Mouse (Mus musculus) heart, postnatal 36 days (tissue): ENCODE measurements around the gene Fastk. TPM values are rescaled to one million over a fixed set of nuclear protein-coding genes. Genes with fewer than 3 reads are reported as not detected.

Experiments used
- DNase-seq, 2 experiments: peaks; one replicate each; pipeline ENCODE4 v3.0.0; 2021 to 2022
- intact Hi-C: fragments of 180-260 bp; cut with DNase I; formaldehyde crosslinking; loops from one replicate; pipeline ENCODE4 v1.15.1; 2025
- total RNA-seq, 2 experiments: library from RNA; stranded (reverse); gene quantifications; 2 replicates each; pipeline ENCODE4 v1.2.3; 2021

The Fastk gene
- 100 to 1,000 TPM; 288 to 310 TPM for total RNA-seq

DNA sequence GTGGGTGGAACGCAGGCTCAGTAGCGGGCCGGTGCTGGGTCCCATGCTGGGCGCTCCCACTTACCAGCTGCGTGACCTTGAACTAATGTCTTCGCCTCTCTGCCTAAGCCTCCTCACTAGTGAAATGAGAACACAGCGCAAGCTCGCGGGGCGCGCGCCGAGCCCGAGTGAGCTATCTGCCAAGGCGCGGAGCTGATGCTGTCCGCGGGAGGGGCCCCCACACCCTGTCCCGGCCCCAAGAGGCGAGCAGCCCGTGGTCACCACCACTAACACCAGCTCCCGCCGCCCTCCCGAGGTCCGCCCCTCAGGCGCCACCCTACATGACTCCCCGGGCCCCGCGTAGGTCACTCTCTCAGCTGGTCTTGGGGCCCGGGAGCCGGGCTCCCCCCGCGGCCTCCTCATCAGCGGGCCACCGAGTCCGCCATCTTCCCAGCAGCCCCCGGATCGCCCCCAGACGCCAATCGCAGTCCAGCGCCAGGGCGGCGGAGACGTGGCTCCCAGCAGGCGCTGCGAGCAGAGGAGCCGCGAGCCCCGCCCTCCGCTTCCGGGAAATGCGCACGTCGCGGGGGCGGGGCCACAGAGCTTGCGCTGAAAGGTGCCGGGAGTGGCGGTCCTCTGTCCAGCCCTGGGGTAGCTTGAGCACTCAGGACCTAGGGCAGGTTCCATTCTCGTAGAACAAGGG is at the start of gene Fastk:
Gene Fastk (minus strand): TSS at position 542 of the 682 bp plus-strand sequence.
- intact Hi-C loops = no loop called here
- DNase-seq = peak; percentile 95

DNA sequence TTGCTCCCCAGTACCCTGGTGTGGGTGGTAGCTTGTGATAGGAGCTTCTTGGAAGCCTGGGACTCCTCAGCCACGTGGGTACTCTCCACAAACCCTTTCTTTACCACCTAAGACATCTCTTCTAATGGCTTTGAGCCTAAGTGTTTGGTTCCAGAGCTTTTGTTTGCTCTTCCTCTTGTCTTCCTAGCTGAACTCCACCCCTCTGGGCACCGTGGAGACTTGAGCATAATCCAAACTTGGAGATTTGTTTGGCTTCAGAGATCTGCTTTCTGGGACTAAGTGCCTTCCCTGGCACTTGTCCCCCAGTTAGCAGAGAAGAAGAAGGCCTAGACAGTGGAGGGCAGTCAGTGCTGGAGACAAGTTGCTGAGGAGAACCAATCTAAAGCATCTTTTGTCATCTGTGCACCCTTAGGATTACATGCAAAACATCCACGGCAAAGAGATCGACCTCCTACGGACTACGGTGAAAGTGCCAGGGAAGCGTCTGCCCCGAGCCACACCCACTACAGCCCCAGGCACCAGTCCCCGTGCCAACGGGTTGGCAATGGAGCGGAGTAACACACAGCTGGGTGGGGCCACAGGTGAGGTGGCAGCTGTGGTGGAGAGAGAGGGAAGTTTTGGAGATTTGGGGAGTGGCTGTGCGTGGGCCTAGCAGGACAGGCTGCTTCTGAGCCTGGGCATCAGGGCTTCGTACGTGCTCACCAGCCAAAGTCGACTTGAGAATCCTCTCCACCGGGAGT is 47.6 kb upstream of the Fastk start:
- intact Hi-C loops = no loop called here
- no peak for DNase-seq

DNA sequence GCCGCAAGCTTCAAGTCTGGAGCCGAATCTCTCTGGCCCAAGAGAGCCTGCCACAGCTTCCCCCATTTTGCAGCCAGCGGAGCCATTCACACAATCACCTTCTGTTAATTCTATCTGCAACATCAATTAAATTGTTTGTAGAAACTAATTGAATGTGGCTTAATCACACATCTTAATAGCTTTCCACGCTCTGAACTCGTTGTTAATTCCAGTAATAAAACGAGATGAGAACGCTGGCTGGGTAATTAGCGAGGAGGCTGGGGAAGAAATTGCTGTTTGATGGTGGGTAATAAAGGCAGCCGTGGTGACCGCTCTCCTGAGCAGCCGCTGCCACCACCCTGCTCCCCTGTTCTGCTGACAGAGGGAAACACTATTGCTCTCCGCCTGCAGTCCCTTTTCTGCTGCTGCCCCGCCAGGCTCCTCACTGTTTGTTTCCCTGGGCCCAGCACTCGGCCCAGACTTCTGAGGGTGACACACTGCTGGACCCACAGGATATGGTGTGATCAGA is 45.4 kb upstream of the Fastk start:
- no peak for DNase-seq

DNA sequence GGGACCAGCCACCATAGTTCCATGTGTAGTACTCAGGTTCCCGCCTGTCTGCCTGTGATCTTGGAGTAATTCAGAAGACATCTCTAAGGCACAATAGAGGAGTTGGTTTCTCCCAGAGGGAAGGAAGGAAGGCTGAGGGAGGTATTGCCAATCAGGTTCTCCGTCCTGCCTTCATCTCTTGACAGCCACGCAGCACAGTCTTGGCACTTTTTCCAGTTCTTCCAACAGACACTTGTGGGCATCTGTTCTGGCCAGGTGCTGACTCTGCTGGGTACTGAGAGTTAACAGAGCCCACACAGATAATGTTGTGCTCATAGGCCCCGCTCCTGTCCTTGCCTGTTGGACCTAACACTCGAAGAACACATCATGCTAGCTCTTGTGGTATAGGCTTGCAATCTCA is 41.7 kb upstream of the Fastk start:
- intact Hi-C loops = no loop called here

More for the DNA sequence above, 45.4 kb upstream of the Fastk start:
- intact Hi-C loops = no loop called here

DNA sequence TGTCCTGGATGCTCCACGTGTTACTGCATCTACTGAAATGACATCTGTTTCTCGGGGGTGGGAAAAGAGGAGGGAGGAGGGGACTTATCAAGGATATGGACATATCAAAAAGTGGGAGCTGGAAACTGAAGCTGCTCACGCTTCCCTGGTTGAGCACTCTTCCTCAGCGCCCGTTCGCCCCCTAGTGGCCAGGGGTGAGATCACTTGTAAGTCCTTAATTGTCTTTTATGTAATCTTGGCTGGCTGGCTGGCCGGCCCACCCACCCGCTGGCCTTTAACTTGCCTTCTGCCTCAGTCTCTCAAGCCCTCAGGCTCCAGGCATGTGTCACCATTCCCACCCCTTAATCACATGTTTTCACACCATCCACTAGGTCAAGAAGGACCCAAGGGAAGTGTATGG is 41.0 kb upstream of the Fastk start:
- peak; percentile 88 to 91 for DNase-seq
- intact Hi-C loops = no loop called here

More for the DNA sequence above, 41.7 kb upstream of the Fastk start:
- DNase-seq = no peak

DNA sequence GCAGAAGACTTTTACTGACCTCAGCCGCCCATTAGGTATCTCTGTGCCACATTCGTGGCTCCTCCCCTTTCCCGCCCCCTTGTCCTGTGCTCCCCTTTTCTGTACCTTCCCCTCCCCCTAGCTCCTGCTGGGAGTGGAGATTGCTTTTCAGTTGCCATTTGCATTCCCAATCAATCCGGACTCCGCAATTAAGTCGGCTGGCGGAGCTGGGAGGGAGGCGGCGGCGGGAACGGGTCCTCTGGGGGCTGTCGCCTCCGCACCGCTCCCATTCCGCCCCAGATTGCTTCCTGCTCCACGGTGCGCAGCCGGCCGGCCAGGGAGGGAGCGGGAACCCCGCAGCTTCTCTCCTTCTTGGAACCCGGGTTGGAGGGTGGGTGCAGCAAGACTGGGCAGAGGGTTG is 39.9 kb upstream of the Fastk start:
- DNase-seq = no peak
- intact Hi-C loops = no loop called here

DNA sequence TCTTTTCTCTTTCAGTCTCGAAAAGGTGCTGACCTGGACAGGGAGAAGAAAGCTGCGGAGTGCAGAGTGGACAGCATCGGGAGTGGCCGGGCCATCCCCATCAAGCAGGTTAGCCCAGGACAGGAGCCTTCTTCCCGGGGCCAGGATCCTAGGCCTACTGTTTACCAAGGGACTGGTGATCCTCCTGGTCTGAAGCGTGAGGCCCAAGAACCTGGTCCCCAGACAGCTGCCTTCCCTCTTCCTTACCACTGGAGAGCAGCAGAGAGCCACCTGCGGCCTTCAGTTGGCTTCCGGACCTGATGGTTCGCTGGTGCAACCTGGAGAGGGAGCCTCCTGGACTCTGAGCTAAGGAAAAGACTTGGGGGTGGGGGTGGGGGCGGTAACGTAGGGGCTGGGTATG is 38.2 kb upstream of the Fastk start:
- intact Hi-C loops = no loop called here
- peak; percentile 43 to 44 for DNase-seq

DNA sequence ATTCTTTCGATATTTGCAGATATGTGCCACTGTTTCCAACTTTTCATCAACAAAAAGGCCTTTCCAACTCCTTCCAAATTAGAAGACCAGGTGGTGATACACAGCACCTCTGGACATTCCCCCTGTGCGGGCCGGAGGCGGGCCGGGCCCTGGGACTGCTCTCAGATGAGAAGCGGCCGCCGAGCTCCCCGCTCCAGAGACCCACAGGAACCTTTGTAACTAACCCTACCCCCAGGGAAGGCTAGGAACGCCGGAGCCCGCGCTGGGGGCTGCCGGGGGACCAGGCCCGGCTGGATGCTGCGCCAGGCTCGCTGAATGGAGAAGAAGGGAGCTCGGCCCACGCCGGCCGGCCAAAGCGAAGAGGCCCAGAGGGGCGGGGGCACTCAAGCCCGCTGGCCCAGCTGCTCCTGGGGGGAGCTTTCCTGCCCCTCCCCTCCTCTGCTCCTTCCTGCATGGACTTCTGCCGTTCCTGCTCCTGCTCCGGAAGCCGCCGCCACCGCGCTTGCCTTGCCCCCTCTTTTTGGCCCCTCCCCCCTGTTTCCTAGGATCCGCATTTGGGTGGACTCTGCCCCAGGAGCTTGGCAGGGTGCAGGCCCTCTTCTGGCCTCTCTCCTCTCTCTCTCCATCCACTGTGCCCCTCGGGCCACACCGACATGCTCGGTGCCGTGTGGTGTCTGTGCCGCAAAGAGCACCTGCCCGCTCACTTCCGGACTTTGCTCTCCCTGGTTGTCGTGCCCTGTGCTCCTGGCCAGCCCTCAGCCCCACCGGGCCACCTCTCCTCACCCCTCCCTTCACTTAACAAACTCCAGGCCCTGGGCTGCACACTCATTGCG is 37.4 kb upstream of the Fastk start:
- no peak for DNase-seq
- intact Hi-C loops = no loop called here

DNA sequence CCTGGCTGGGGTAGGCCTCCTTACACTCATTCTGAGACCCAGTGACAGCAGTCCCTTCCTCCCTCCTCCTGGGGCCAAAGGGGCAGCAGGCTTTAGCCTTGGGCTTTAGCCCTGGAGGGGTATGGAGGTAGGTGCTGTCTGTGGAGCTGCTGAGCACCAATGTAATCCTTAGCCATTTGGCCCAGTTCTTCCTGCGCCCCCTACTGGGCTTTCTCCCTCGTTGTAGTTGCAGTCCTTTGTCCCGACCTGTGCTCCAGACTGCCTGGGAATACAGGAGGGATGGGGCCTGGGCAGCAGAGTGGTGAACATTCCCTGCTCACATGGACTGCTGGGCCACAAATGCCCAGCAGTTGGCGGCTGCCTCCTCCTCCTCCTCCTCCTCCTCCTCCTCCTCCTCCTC is 36.6 kb upstream of the Fastk start:
- DNase-seq = peak; percentile 45 to 65
- intact Hi-C loops = no loop called here

DNA sequence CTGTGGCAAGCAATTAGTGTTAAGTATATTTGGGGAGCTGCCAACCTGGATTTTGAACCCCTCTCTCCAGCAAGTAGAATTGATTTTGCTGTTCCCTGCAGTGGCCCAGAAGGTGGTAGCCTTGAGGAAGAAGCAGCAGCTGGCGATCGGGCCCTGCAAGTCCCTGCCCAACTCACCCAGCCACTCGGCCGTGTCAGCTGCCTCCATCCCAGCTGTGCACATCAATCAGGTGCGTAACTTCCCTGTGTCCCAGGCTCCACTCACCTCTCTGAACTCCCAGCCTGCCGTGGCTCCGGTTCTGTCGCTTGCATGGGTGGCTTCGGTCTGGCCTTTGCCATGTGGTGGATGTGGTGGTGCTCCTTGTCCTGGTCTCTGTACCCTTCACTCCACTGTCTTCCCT is 32.8 kb upstream of the Fastk start:
- intact Hi-C loops = no loop called here
- no peak for DNase-seq

DNA sequence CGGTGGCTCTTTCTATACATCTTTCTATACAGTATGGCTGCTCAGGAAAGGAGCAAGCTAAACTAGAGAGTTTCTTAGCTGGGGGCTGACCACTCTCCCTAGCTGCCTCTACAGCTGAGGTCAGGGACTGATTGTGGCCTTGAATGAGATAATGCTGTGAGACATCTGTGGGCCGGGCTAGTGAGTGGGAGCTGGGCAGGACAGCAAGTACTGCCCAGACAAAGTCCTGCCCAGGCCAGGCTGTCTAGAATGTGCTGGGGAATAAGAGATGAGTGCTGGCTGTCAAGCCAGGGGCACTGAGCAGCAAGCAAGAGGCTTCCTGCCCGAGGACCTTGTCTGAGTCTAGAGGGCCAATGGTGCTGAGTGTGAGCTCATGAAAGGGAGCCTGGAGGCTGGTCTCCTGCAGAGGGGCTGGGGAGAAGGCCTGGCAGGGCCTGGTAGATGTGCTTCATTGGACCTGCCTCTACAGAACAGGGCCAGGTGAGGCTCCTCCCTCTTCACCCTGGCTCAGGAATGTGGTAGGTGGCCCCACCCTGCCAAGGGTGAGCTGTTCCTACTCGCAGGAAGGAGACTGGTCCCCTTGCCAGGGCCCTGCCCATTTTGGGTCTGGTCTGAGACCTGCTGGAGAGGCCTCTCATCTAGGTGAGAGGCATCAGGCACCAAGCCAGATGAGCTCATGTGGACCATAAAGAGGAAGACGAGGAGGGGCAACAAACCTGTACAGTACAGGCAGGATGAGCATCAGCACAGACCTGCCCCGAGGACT is 30.6 kb upstream of the Fastk start:
- intact Hi-C loops = no loop called here
- no peak for DNase-seq

DNA sequence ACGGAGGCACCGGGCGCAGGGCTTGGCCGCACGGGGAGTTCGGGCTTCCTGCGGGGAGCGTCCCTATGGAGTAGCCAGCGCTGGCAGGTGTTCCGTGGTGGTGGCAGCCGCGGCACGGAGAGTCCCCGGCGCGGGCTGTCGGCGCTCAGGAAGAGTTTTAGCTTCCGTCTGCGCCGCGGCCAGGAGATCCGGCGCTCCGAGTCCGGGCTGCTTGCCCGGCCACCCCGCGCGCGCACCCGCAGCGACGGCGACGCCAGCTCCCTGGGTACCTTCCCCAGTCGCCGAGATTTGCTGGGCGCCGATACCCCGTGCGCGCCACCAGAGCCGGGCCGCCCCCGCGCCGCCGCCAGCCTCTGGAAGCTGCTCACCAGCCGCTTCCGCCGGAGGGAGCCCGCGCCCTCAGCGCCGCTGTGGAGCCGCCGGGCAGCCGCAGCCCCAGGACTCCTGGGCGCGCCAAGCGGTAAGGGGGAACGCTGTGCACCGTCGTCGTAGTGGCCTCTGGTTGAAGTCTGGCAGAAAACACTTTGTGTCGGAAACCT is 29.7 kb upstream of the Fastk start:
- intact Hi-C loops = loop anchor here (5.0 kb wide), 1 partner anchor 137 kb away; no protein-coding TSS in a partner anchor

DNA sequence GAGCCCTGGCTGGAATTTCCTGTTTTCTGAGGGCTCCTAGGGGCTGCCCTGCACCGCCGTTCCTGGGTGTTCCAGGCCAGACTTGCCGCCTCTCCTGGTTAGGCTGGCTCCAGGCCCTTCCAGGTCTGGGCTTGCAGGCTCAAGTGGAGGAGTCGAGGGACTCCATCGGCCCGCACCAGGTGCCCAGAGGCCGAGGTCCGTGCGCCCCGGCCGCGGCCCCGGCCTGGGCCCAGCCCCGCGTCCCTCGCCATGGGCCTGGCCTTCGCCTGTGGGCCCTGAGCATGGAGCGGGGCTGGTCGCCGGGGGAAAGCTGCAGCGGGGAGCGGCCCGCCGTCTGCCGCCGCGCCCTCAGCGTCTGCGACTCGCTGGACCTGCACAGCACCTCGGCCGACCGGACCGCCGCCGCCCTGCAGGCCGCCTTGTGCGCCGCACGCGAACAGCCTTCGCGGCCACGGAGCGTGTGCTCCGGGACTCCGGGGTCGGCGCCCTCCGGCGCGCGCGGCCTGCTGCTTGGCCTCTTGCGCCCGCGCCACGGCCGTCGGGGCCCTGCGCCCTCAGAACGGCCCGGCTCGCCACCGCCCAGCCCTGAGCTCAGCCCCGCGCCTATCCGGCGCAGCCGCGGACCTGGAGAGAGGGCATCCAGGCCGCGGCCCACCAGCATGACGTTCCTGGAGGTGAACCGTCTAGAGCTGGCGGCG is 29.1 kb upstream of the Fastk start:
- intact Hi-C loops = loop anchor here (5.0 kb wide), 1 partner anchor 137 kb away; no protein-coding TSS in a partner anchor
- no peak for DNase-seq

More for the DNA sequence above, 29.7 kb upstream of the Fastk start:
- peak; percentile 50 to 67 for DNase-seq

DNA sequence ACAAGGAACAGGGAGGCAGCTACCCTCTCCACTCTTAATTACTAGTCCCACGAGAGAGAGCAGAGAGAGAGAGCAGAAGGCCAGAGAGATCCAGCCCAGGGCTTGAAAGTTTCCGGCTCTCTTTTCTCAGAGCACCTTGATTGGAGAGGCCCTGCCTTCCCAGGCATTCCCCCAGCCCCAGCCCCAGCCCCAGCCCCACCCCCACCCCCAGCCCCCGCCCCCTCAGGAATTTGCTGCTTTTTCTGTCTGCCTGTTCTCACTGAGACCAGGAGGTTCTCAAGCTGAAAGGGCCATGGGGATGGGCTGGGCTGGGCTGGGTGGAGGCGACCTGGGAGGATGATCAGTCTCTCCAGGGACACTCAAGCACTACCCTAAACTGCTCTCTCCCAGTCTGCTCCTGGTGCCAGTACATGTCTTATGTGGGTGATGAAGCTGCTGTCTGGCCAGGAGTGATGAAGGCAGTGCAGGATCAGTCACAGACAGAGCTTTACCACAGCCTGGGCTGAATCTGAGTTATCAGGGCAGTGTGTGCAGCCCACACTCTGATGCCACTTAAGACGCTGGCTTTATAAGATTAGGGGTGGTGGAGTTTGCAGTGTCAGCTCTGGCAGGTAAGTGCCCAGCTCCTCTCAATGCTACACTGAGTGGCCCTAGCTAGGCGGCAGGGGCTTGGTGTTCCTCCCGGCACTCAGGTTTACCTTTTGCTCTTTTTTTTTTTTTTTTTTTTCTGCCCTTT is 28.0 kb upstream of the Fastk start:
- intact Hi-C loops = loop anchor here (5.0 kb wide), 1 partner anchor 136 kb away; no protein-coding TSS in a partner anchor
- DNase-seq = no peak

DNA sequence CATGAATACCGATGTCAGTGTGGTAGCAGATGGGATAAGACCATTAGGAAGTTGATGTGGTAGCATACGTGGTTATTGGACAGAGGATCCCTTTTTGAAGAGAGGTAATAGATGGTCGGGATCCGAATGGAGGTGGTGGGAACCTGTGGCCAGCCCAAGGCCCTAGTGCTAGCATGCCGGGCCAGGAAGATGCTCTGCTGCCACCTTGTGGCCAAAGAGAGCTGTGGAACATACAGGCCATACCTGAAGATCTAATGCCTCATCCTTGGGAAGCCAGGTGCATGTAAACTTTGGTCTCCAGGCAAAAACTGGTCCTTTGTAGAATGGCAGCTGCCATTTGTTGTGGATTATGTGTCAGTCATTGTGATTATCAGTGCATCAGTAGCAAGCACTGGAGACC is 25.5 kb upstream of the Fastk start:
- intact Hi-C loops = loop anchor here (1.0 to 5.0 kb wide), 4 partner anchors 16 to 210 kb away; no protein-coding TSS in a partner anchor
- DNase-seq = peak; percentile 82 to 85

DNA sequence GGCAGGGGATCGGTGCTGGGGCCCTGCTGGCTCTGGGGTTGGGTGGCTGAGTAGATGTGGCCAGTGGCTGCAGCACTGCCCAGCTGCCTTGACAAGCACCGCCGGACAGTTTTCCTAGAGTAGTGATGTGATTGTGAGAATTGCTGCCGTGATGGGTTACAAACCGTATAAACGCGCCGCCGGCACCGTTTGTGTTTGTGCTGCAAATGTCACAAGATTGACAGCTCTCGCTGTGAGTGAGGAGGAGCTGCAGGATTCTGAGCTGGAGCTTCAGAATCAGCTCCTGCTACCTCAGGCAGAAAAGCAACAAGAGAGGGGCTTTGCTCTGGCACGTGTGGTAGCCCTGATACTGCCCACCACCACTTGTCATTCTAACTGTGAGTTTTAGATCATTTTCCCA is 21.7 kb upstream of the Fastk start:
- no peak for DNase-seq
- intact Hi-C loops = no loop called here

DNA sequence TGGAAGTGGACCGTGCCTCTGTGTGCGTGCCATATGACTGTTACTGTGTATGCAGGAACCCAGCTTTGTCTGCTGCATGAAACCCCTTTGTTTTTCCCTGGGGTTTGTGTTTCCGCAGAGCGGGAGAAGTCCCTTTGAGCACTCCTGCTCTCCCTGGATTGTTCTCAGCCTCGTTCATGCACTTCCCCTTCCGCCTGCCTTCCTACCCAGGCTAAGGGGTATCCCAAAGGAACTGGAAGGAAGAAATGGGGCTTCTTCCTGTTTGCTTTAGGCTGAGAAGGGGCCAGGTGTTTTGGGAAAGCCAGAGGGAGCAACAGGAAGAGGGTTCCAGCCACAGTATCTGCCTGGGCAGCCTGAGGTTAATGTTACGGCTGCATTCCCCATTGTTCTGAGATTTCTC is 10.5 kb upstream of the Fastk start:
- DNase-seq = no peak
- intact Hi-C loops = loop anchor here (2.0 kb wide), 1 partner anchor 15 kb away; no protein-coding TSS in a partner anchor

DNA sequence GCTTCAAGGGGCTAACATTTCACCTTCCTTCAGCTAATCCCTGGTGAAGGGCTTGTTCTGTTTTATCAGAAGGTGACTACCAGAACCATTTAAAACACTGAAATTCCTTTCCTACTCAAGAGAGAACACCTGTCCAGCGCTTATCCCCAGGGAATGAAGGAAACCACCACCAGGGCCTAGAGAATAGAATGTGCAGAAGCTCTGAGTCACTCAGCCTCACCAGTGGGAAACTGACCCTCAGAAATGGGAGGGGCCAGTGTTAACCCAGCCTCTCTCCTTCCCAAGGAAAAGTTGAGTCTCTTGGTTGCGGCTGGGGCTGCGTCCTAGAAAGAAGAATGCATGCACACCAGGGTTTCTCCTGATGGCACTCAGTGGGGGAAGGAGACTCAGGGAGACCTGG is 10.0 kb upstream of the Fastk start:
- DNase-seq = no peak
- intact Hi-C loops = loop anchor here (2.0 kb wide), 1 partner anchor 16 kb away; no protein-coding TSS in a partner anchor
